Mouse (Mus musculus): ENCODE results near the gene Map3k3. TPM values are rescaled to one million over a fixed set of nuclear protein-coding genes. Genes with fewer than 3 reads are reported as not detected.

Gene Map3k3
- total and polyA plus RNA-seq, 2 experiments = 9.7 to 12.3 TPM

GRCm38 (mm10) chr11:106164601-106165180, 80.3 kb downstream of the Map3k3 start:
- H3K79me2 ChIP-seq (ENCODE audit: control insufficient read depth, insufficient read depth, low read length) = no peaks in the 10 kb centered on the region
- peak overlapping the region; percentile 37; the same call in 1 of the 2 replicates for H3K9ac ChIP-seq (ENCODE audit: low read depth, low read length)
- no peaks in the 10 kb centered on the region for H3K27me3 ChIP-seq (ENCODE audit: control insufficient read depth, insufficient read depth, low read length)
- H3K4me1 ChIP-seq (ENCODE audit: control insufficient read depth, insufficient read depth, low read length) = peaks cover 5% of the 10 kb centered on the region; the same call in 1 of the 2 replicates
- TF ChIP-seq POLR2A (IDR thresholded peaks at IDR 0.05; ENCODE audit: extremely low read depth, insufficient read depth, low read length) = no peak
- no peak for TF ChIP-seq CTCF (IDR thresholded peaks at IDR 0.05; ENCODE audit: low read depth, low read length)
- DNase-seq (ENCODE audit: extremely low read depth, low read depth, low spot score) = no peak
- WGBS = 82% methylated on average over 16 of the region's 16 CpGs
- peak overlapping the region; percentile 79 for H3K27ac ChIP-seq (replicated peaks; ENCODE audit: insufficient read depth, low read depth, low read length)
- H3K4me3 ChIP-seq (ENCODE audit: insufficient read depth, low read depth, low read length) = peak overlapping the region; percentile 50
- peaks cover 2% of the 10 kb centered on the region; the same call in 1 of the 2 replicates for H3K36me3 ChIP-seq (ENCODE audit: control insufficient read depth, insufficient read depth, low read length)

GRCm38 (mm10) chr11:106167435-106167834, 83.0 kb downstream of the Map3k3 start:
- TF ChIP-seq CTCF (IDR thresholded peaks at IDR 0.05; ENCODE audit: low read depth, low read length) (no peak), POLR2A (IDR thresholded peaks at IDR 0.05; ENCODE audit: extremely low read depth, insufficient read depth, low read length) (no peak)
- H3K27ac ChIP-seq (replicated peaks; ENCODE audit: insufficient read depth, low read depth, low read length) = no peak overlapping the region
- no peaks in the 10 kb centered on the region for H3K79me2 ChIP-seq (ENCODE audit: control insufficient read depth, insufficient read depth, low read length)
- DNase-seq (ENCODE audit: extremely low read depth, low read depth, low spot score) = no peak
- no peak overlapping the region for H3K4me3 ChIP-seq (ENCODE audit: insufficient read depth, low read depth, low read length)
- H3K27me3 ChIP-seq (ENCODE audit: control insufficient read depth, insufficient read depth, low read length) = no peaks in the 10 kb centered on the region
- no peaks in the 10 kb centered on the region for H3K4me1 ChIP-seq (ENCODE audit: control insufficient read depth, insufficient read depth, low read length)
- peaks cover 2% of the 10 kb centered on the region; the same call in 1 of the 2 replicates for H3K36me3 ChIP-seq (ENCODE audit: control insufficient read depth, insufficient read depth, low read length)
- H3K9ac ChIP-seq (ENCODE audit: low read depth, low read length) = no peak overlapping the region
- WGBS = 93% methylated on average over 5 of the region's 5 CpGs

DNA sequence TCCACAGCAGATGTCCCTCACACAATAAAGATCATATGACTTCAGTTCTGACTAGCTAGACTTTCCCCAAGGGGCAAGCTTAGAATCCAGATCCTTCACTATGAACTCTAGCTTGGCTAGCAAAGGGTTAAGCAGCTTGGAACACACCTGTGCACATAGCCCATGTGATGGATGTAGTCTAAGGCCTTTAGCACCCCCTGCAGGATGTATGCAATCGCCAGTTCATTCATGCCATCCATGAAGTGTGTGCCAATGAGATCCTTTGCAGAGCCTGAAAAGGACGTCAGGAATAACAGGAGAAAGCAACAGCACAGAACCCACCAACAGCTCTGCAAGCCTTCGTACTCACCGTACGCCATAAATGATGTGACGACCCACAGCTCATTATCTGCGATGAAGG, 86.4 kb downstream of the Map3k3 start:
- Histone ChIP-seq H3K4me1 (ENCODE audit: control insufficient read depth, insufficient read depth, low read length) (no peaks in the 10 kb centered on the region), H3K4me3 (ENCODE audit: insufficient read depth, low read depth, low read length) (no peak overlapping the region), H3K9ac (ENCODE audit: low read depth, low read length) (no peak overlapping the region), H3K27me3 (ENCODE audit: control insufficient read depth, insufficient read depth, low read length) (no peaks in the 10 kb centered on the region), H3K27ac (replicated peaks; ENCODE audit: insufficient read depth, low read depth, low read length) (no peak overlapping the region), H3K36me3 (ENCODE audit: control insufficient read depth, insufficient read depth, low read length) (peaks cover 2% of the 10 kb centered on the region; the same call in 1 of the 2 replicates), H3K79me2 (ENCODE audit: control insufficient read depth, insufficient read depth, low read length) (no peaks in the 10 kb centered on the region)
- no peak for DNase-seq (ENCODE audit: extremely low read depth, low read depth, low spot score)
- TF ChIP-seq CTCF (IDR thresholded peaks at IDR 0.05; ENCODE audit: low read depth, low read length) (0 out of 2 replicates have a peak, but pooled peaks have one; percentile 11), POLR2A (IDR thresholded peaks at IDR 0.05; ENCODE audit: extremely low read depth, insufficient read depth, low read length) (no peak)
- 83% methylated on average over 7 of the region's 7 CpGs for WGBS

GRCm38 (mm10) chr11:106173228-106173627, 88.8 kb downstream of the Map3k3 start:
- no peaks in the 10 kb centered on the region for H3K27me3 ChIP-seq (ENCODE audit: control insufficient read depth, insufficient read depth, low read length)
- no peaks in the 10 kb centered on the region for H3K36me3 ChIP-seq (ENCODE audit: control insufficient read depth, insufficient read depth, low read length)
- no peaks in the 10 kb centered on the region for H3K4me1 ChIP-seq (ENCODE audit: control insufficient read depth, insufficient read depth, low read length)
- no peak for DNase-seq (ENCODE audit: extremely low read depth, low read depth, low spot score)
- WGBS = 93% methylated on average over 2 of the region's 2 CpGs
- TF ChIP-seq POLR2A (IDR thresholded peaks at IDR 0.05; ENCODE audit: extremely low read depth, insufficient read depth, low read length) (no peak), CTCF (IDR thresholded peaks at IDR 0.05; ENCODE audit: low read depth, low read length) (no peak)
- H3K9ac ChIP-seq (ENCODE audit: low read depth, low read length) = no peak overlapping the region
- no peaks in the 10 kb centered on the region for H3K79me2 ChIP-seq (ENCODE audit: control insufficient read depth, insufficient read depth, low read length)
- H3K27ac ChIP-seq (replicated peaks; ENCODE audit: insufficient read depth, low read depth, low read length) = no peak overlapping the region
- H3K4me3 ChIP-seq (ENCODE audit: insufficient read depth, low read depth, low read length) = no peak overlapping the region

GRCm38 (mm10) chr11:106174372-106174771, 90.0 kb downstream of the Map3k3 start:
- Histone ChIP-seq H3K36me3 (ENCODE audit: control insufficient read depth, insufficient read depth, low read length) (no peaks in the 10 kb centered on the region), H3K4me3 (ENCODE audit: insufficient read depth, low read depth, low read length) (no peak overlapping the region), H3K9ac (ENCODE audit: low read depth, low read length) (no peak overlapping the region), H3K79me2 (ENCODE audit: control insufficient read depth, insufficient read depth, low read length) (no peaks in the 10 kb centered on the region), H3K27ac (replicated peaks; ENCODE audit: insufficient read depth, low read depth, low read length) (no peak overlapping the region), H3K4me1 (ENCODE audit: control insufficient read depth, insufficient read depth, low read length) (no peaks in the 10 kb centered on the region), H3K27me3 (ENCODE audit: control insufficient read depth, insufficient read depth, low read length) (no peaks in the 10 kb centered on the region)
- DNase-seq (ENCODE audit: extremely low read depth, low read depth, low spot score) = peak; percentile 77
- no peak for TF ChIP-seq POLR2A (IDR thresholded peaks at IDR 0.05; ENCODE audit: extremely low read depth, insufficient read depth, low read length)
- no peak for TF ChIP-seq CTCF (IDR thresholded peaks at IDR 0.05; ENCODE audit: low read depth, low read length)
- WGBS = 51% methylated on average over 5 of the region's 5 CpGs

- WGBS = 56% methylated on average over 3 of the region's 3 CpGs
- H3K4me1 ChIP-seq (ENCODE audit: control insufficient read depth, insufficient read depth, low read length) = no peaks in the 10 kb centered on the region
- no peak overlapping the region for H3K27ac ChIP-seq (replicated peaks; ENCODE audit: insufficient read depth, low read depth, low read length)
- H3K4me3 ChIP-seq (ENCODE audit: insufficient read depth, low read depth, low read length) = no peak overlapping the region
- no peak for TF ChIP-seq CTCF (IDR thresholded peaks at IDR 0.05; ENCODE audit: low read depth, low read length)
- no peak for TF ChIP-seq POLR2A (IDR thresholded peaks at IDR 0.05; ENCODE audit: extremely low read depth, insufficient read depth, low read length)
- no peaks in the 10 kb centered on the region for H3K36me3 ChIP-seq (ENCODE audit: control insufficient read depth, insufficient read depth, low read length)
- DNase-seq (ENCODE audit: extremely low read depth, low read depth, low spot score) = no peak
- no peaks in the 10 kb centered on the region for H3K27me3 ChIP-seq (ENCODE audit: control insufficient read depth, insufficient read depth, low read length)
- H3K9ac ChIP-seq (ENCODE audit: low read depth, low read length) = no peak overlapping the region
- H3K79me2 ChIP-seq (ENCODE audit: control insufficient read depth, insufficient read depth, low read length) = no peaks in the 10 kb centered on the region
These were observed 90.7 kb downstream of the Map3k3 start for GRCm38 (mm10) chr11:106175081-106175480.
